Mouse (Mus musculus): Measurements from ENCODE around the gene Myo3b. TPM values are rescaled to one million over a fixed set of nuclear protein-coding genes. Genes with fewer than 3 reads are reported as not detected.

Gene Myo3b
- total RNA-seq, 2 experiments from 2014 or later: 0.61 to 0.72 TPM

GRCm38 (mm10) chr2:70352435-70353165 lies 313.7 kb downstream of the Myo3b start:
- no peak for DNase-seq (ENCODE audit: extremely low spot score in 1 of 2, low spot score in 2 of 2)
- H3K27ac ChIP-seq: no peak overlapping the region
- TF ChIP-seq CTCF (IDR thresholded peaks at IDR 0.05): no peak
- H3K4me3 ChIP-seq: no peak overlapping the region
- intact Hi-C loops (cut with DNase I): no loop called here

DNA sequence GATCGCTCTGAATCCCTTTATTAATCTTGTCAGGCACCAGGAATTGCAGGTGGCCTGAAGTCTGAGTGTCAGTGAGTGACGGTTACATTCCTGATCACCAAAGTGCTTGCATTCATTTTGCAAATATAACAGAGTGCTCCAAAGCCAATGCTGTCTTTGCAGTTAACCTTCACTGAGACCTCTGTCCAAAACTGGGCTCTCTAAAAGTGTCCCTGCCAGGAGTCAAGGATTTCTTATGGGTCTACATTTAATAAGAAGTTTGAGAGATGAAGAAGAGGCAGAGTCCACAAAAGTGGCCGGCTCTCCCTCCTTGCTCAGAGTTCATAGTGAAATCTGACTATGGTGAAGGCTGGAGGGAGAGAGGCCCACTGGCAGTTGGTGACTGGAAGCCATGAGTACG lies 315.1 kb downstream of the Myo3b start:
- no peak overlapping the region for H3K4me3 ChIP-seq
- no peak overlapping the region for H3K27ac ChIP-seq
- no peak for TF ChIP-seq CTCF (IDR thresholded peaks at IDR 0.05)
- no peak for DNase-seq (ENCODE audit: extremely low spot score in 1 of 2, low spot score in 2 of 2)
- intact Hi-C loops (cut with DNase I): no loop called here

DNA sequence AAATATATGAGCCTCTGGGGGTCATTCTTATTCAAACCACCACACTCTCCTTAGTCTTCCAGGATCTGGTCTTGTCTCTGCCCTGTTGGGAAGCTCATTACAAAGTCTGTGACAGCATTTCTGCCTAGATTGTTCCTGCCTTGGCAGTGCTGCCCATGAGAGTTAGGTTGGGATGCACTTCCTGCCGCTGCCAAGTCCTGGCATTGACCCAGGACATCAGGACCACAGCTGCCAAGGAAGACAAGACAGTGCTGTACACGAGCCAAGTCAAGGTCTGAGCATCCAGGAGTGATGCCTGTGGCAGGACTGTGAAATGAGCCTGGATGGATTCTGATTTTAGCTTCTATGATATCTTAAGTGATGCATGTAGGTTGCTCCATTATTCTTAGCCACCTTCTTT lies 316.1 kb downstream of the Myo3b start:
- intact Hi-C loops (cut with DNase I): no loop called here
- no peak overlapping the region for H3K27ac ChIP-seq
- TF ChIP-seq CTCF (IDR thresholded peaks at IDR 0.05): no peak
- no peak overlapping the region for H3K4me3 ChIP-seq
- no peak for DNase-seq (ENCODE audit: extremely low spot score in 1 of 2, low spot score in 2 of 2)

- TF ChIP-seq CTCF (IDR thresholded peaks at IDR 0.05): no peak
- no peak for DNase-seq (ENCODE audit: extremely low spot score in 1 of 2, low spot score in 2 of 2)
- H3K27ac ChIP-seq: no peak overlapping the region
- intact Hi-C loops (cut with DNase I): no loop called here
- no peak overlapping the region for H3K4me3 ChIP-seq
Measured at GRCm38 (mm10) chr2:70369421-70369820, 330.5 kb downstream of the Myo3b start.

- no peak for TF ChIP-seq CTCF (IDR thresholded peaks at IDR 0.05)
- intact Hi-C loops (cut with DNase I): no loop called here
- no peak overlapping the region for H3K27ac ChIP-seq
- no peak for DNase-seq (ENCODE audit: extremely low spot score in 1 of 2, low spot score in 2 of 2)
- no peak overlapping the region for H3K4me3 ChIP-seq
Measured at GRCm38 (mm10) chr2:70379341-70379740, 340.4 kb downstream of the Myo3b start.

- TF ChIP-seq CTCF (IDR thresholded peaks at IDR 0.05): no peak
- H3K27ac ChIP-seq: no peak overlapping the region
- H3K4me3 ChIP-seq: no peak overlapping the region
- intact Hi-C loops (cut with DNase I): no loop called here
- DNase-seq (ENCODE audit: extremely low spot score in 1 of 2, low spot score in 2 of 2): no peak
Measured at GRCm38 (mm10) chr2:70379939-70380338, 341.0 kb downstream of the Myo3b start.

DNA sequence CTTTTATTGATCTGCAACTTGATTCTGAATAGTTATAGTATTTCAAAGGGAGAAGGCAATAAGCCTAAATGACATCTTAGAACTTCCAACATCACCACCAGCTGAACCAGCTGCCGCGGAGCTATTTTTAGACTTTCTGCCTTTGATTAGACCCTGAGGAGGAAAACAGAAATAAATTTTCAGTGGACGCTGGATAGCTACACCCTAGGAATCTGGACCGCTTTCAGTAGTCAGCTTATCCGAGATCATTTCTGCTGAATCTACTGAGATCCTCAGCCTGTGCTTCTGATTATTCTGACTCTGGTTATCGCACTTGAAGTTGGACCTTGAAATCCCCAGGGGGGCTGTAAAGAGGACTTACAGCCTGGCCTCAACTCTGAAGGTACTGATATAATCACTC lies 349.7 kb downstream of the Myo3b start:
- Histone ChIP-seq H3K4me3 (no peak overlapping the region), H3K27ac (no peak overlapping the region)
- no peak for DNase-seq (ENCODE audit: extremely low spot score in 1 of 2, low spot score in 2 of 2)
- intact Hi-C loops (cut with DNase I): no loop called here
- TF ChIP-seq CTCF (IDR thresholded peaks at IDR 0.05): no peak

GRCm38 (mm10) chr2:70389162-70389561 lies 350.2 kb downstream of the Myo3b start:
- H3K27ac ChIP-seq: no peak overlapping the region
- TF ChIP-seq CTCF (IDR thresholded peaks at IDR 0.05): no peak
- H3K4me3 ChIP-seq: no peak overlapping the region
- intact Hi-C loops (cut with DNase I): no loop called here
- DNase-seq (ENCODE audit: extremely low spot score in 1 of 2, low spot score in 2 of 2): no peak

- no peak for TF ChIP-seq CTCF (IDR thresholded peaks at IDR 0.05)
- intact Hi-C loops (cut with DNase I): no loop called here
- no peak for DNase-seq (ENCODE audit: extremely low spot score in 1 of 2, low spot score in 2 of 2)
Measured at GRCm38 (mm10) chr2:70397734-70398276, 358.9 kb downstream of the Myo3b start.

DNA sequence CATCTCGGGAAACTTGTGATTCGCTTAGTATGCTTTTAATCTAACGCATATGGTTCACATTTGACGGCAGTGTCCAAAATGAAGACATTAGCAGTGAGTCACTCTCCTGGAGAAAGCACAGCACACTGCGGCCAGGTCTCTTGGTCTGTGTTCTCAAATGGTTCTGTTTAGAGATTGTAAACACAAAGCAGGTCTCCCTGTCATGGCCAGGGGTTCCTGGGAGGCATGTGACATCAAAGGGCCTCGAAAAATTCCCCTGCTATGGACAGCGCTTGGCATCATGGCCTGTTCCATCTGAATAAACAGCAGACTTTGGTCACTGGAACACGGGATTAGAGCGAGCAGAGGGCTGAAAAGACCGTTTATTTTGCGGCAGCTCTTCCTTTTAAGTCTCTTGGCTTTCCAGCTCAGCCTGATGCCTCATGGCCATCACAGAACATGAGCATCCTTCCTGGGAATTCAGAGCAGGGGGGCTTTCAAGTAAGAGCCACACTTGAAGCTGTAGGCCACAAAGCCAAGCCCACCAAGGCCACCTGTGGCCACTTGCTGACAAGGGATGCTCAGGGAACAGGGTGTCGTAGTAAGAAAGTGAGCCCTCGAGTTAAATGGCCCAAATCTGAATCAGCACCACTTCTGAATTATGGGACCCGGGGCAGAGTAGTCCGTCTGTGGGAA lies 360.7 kb downstream of the Myo3b start:
- DNase-seq (ENCODE audit: extremely low spot score in 1 of 2, low spot score in 2 of 2): no peak
- no peak for TF ChIP-seq CTCF (IDR thresholded peaks at IDR 0.05)
- Histone ChIP-seq H3K4me3 (no peak overlapping the region), H3K27ac (no peak overlapping the region)
- intact Hi-C loops (cut with DNase I): no loop called here

More at GRCm38 (mm10) chr2:70397734-70398276, 358.9 kb downstream of the Myo3b start:
- Histone ChIP-seq H3K27ac (no peak overlapping the region), H3K4me3 (no peak overlapping the region)

- no peak overlapping the region for H3K4me3 ChIP-seq
- intact Hi-C loops (cut with DNase I): no loop called here
- no peak for DNase-seq (ENCODE audit: extremely low spot score in 1 of 2, low spot score in 2 of 2)
- TF ChIP-seq CTCF (IDR thresholded peaks at IDR 0.05): no peak
- H3K27ac ChIP-seq: no peak overlapping the region
Measured at GRCm38 (mm10) chr2:70400321-70400720, 361.4 kb downstream of the Myo3b start.

- TF ChIP-seq CTCF (IDR thresholded peaks at IDR 0.05): no peak
- intact Hi-C loops (cut with DNase I): no loop called here
- Histone ChIP-seq H3K27ac (no peak overlapping the region), H3K4me3 (no peak overlapping the region)
- no peak for DNase-seq (ENCODE audit: extremely low spot score in 1 of 2, low spot score in 2 of 2)
Measured at GRCm38 (mm10) chr2:70404301-70404700, 365.4 kb downstream of the Myo3b start.
